In genomic region chr9:56869552-56869951, GRCm38 (mm10) we compare ENCODE assay signal across 11 mouse cellular contexts. TPM values are rescaled to one million over a fixed set of nuclear protein-coding genes. Genes with fewer than 3 reads are reported as not detected.
DNase-seq lines count a peak whose midpoint lies in the region; TF ChIP-seq lines count a peak whose summit lies in the region.
"Had no signal": no experiment of that assay in that cellular context is flagged by ENCODE, and none has a peak within 500 bp of the region (broad histone marks: within the 10 kb centered on the region; RNA-seq: fewer than 3 reads in every experiment).

No protein-coding gene starts in this region.

- peak overlapping the region; percentile 87 for H3K27ac ChIP-seq in gastrocnemius, adult 2 months
- H3K27ac ChIP-seq: liver, embryonic 12.5 days had no signal

- no peak for DNase-seq in gastrocnemius, adult 2 months
- DNase-seq in gastrocnemius, adult 18-20 months (ENCODE audit: low spot score), result no peak
- DNase-seq in MN1 (ENCODE audit: low spot score), result peak; percentile 64
- peak; percentile 93 for DNase-seq in kidney, adult 11 months
- DNase-seq in left cerebral cortex, adult 18-20 months (ENCODE audit: low spot score in 2 of 2), result peak; percentile 82 to 89
- DNase-seq in embryo, embryonic 10.5 days (ENCODE audit: low spot score), result no peak
- no peak for DNase-seq in cerebellum, adult 11 months
- DNase-seq in lung, postnatal 25 days (ENCODE audit: low spot score), result no peak
- DNase-seq: cerebellum, adult 9-11 months; spleen, adult 18-20 months had no signal

- intact Hi-C loops in gastrocnemius, adult 2 months (cut with DNase I), result no loop called here

- H3K4me3 ChIP-seq in gastrocnemius, adult 2 months, result no peak overlapping the region
- H3K4me3 ChIP-seq: liver, embryonic 12.5 days had no signal

- no peak for TF ChIP-seq CTCF in gastrocnemius, adult 2 months (IDR thresholded peaks at IDR 0.05)

RNA-seq across cellular contexts. Expression of gene Cspg4, which starts 4.7 kb away (rescaled TPM):
- 1 to 10 TPM; 5.7 to 6.0 TPM for total RNA-seq in gastrocnemius, adult 2 months (2021)
- 1 to 10 TPM; 2.9 to 5.8 TPM for total RNA-seq in gastrocnemius, adult 18-20 months (2021)
- total RNA-seq in left cerebral cortex, adult 18-20 months (2021), result 10 to 100 TPM; 11.1 to 12.9 TPM

RNA-seq across cellular contexts. Expression of gene Odf3l1, which starts 5.1 kb away (rescaled TPM):
- total RNA-seq in gastrocnemius, adult 2 months (2021), result under 1 TPM in 1 of 2 experiments, not detected in 1; 0.22 TPM
- not detected for total RNA-seq in gastrocnemius, adult 18-20 months (2021)
- total RNA-seq in left cerebral cortex, adult 18-20 months (2021), result not detected

RNA-seq across cellular contexts. Expression of gene Snx33, which starts 58.6 kb away (rescaled TPM):
- 1 to 10 TPM; 4.3 to 4.7 TPM for total RNA-seq in gastrocnemius, adult 2 months (2021)
- total RNA-seq in gastrocnemius, adult 18-20 months (2021), result 1 to 10 TPM; 2.1 to 3.3 TPM
- 1 to 10 TPM; 6.8 to 7.4 TPM for total RNA-seq in left cerebral cortex, adult 18-20 months (2021)

Comparison
In these comparisons a context has a peak if more than half of its experiments do, and no peak if none do; other contexts are left out.
1. DNase-seq: peak in MN1 (single experiment), kidney, adult 11 months (single experiment) and left cerebral cortex, adult 18-20 months (2 of 2); none in gastrocnemius, adult 2 months (single experiment), gastrocnemius, adult 18-20 months (single experiment), embryo, embryonic 10.5 days (single experiment), cerebellum, adult 11 months (single experiment) and lung, postnatal 25 days (single experiment).